Mouse (Mus musculus): ENCODE results near the gene Usp1.
"Not testable (repeated sequence)": the region's sequence is repeated elsewhere in the genome, so short reads cannot be mapped to it uniquely, and the experiment has no call there.

Gene Usp1

GRCm38 (mm10) chr4:98979976-98980375 is 56.4 kb downstream of the Usp1 start:
- DNase-seq (ENCODE audit: low spot score in 2 of 2): not testable (repeated sequence)

GRCm38 (mm10) chr4:98984701-98985100 is 61.1 kb downstream of the Usp1 start:
- no peak for DNase-seq (ENCODE audit: low spot score in 2 of 2)

All from urinary bladder, postnatal 36 days (tissue).